Mouse (Mus musculus) frontal cortex, adult (tissue): ENCODE data around the gene Nav2.
A peak's percentile ranks its signal among the peaks of the same experiment; 100 is the strongest.

Experiments used
- ATAC-seq: cut with Nextera tagmentation; 2 replicates; pipeline ENCODE4 v1.9.2; 2017; ENCODE audit warnings: mild to moderate bottlenecking, moderate library complexity, mixed read lengths; ENCODE audit not compliant: low TSS enrichment

The Nav2 gene

GRCm38 (mm10) chr7:49545706-49546097 is 637.2 kb downstream of the Nav2 start:
- peak; percentile 44 for ATAC-seq

- no peak for ATAC-seq
Measured at GRCm38 (mm10) chr7:49548397-49548796, 639.9 kb downstream of the Nav2 start.

- no peak for ATAC-seq
Measured at GRCm38 (mm10) chr7:49553236-49553981, 644.9 kb downstream of the Nav2 start.

- ATAC-seq: peak; percentile 22; the same call in 1 of the 2 replicates
Measured at GRCm38 (mm10) chr7:49558240-49558640, 649.7 kb downstream of the Nav2 start.

GRCm38 (mm10) chr7:49558895-49559294 is 650.4 kb downstream of the Nav2 start:
- peak; percentile 28; the same call in 1 of the 2 replicates for ATAC-seq

- ATAC-seq: no peak
Measured at GRCm38 (mm10) chr7:49560012-49560411, 651.5 kb downstream of the Nav2 start.

GRCm38 (mm10) chr7:49562404-49562803 is 653.9 kb downstream of the Nav2 start:
- no peak for ATAC-seq

- no peak for ATAC-seq
Measured at GRCm38 (mm10) chr7:49562851-49563250, 654.3 kb downstream of the Nav2 start.

- peak; percentile 3; the same call in 1 of the 2 replicates for ATAC-seq
Measured at GRCm38 (mm10) chr7:49565084-49565483, 656.6 kb downstream of the Nav2 start.

GRCm38 (mm10) chr7:49565798-49566197 is 657.3 kb downstream of the Nav2 start:
- peak; percentile 53 for ATAC-seq

GRCm38 (mm10) chr7:49567346-49568034 is 659.0 kb downstream of the Nav2 start:
- ATAC-seq: no peak

GRCm38 (mm10) chr7:49569646-49570045 is 661.1 kb downstream of the Nav2 start:
- peak; percentile 62 for ATAC-seq

- ATAC-seq: no peak
Measured at GRCm38 (mm10) chr7:49571606-49572005, 663.1 kb downstream of the Nav2 start.

GRCm38 (mm10) chr7:49575226-49575625 is 666.7 kb downstream of the Nav2 start:
- peak; percentile 47; the same call in 1 of the 2 replicates for ATAC-seq

GRCm38 (mm10) chr7:49577096-49577495 is 668.6 kb downstream of the Nav2 start:
- peak; percentile 62 for ATAC-seq

GRCm38 (mm10) chr7:49581951-49582350 is 673.4 kb downstream of the Nav2 start:
- no peak for ATAC-seq

GRCm38 (mm10) chr7:49582551-49582950 is 674.0 kb downstream of the Nav2 start:
- ATAC-seq: no peak

- no peak for ATAC-seq
Measured at GRCm38 (mm10) chr7:49583176-49583575, 674.7 kb downstream of the Nav2 start.

GRCm38 (mm10) chr7:49586530-49587120 is 678.1 kb downstream of the Nav2 start:
- no peak for ATAC-seq

GRCm38 (mm10) chr7:49589635-49590034 is 681.1 kb downstream of the Nav2 start:
- ATAC-seq: no peak

- ATAC-seq: no peak
Measured at GRCm38 (mm10) chr7:49597776-49598175, 689.3 kb downstream of the Nav2 start.

- ATAC-seq: no peak
Measured at GRCm38 (mm10) chr7:49598225-49598624, 689.7 kb downstream of the Nav2 start.

GRCm38 (mm10) chr7:49599950-49600349 is 691.4 kb downstream of the Nav2 start:
- no peak for ATAC-seq
